Comparison of ENCODE assay signal across 11 mouse cellular contexts in genomic region chr10:25372510-25373148, GRCm38 (mm10). TPM values are rescaled to one million over a fixed set of nuclear protein-coding genes. Genes with fewer than 3 reads are reported as not detected.
DNase-seq lines count a peak whose midpoint lies in the region; ATAC-seq lines count a peak whose summit lies in the region.
"Had no signal": no experiment of that assay in that cellular context is flagged by ENCODE, and none has a peak within 500 bp of the region (broad histone marks: within the 10 kb centered on the region; RNA-seq: fewer than 3 reads in every experiment).

No protein-coding gene starts in this region.

- H3K9me3 ChIP-seq in hindbrain, embryonic 10.5 days = no peaks in the 10 kb centered on the region
- H3K9me3 ChIP-seq in hindbrain, embryonic 13.5 days = no peaks in the 10 kb centered on the region
- H3K9me3 ChIP-seq in embryonic facial prominence, embryonic 14.5 days (ENCODE audit: control insufficient read depth, low read length) = no peaks in the 10 kb centered on the region
- no peaks in the 10 kb centered on the region for H3K9me3 ChIP-seq in limb, embryonic 12.5 days
- no peaks in the 10 kb centered on the region for H3K9me3 ChIP-seq in midbrain, embryonic 10.5 days (replicated peaks)
- H3K9me3 ChIP-seq: neural tube, embryonic 12.5 days had no signal

- ATAC-seq in hindbrain, embryonic 13.5 days (ENCODE audit: low FRiP score) = no peak
- peak; percentile 53 for ATAC-seq in embryonic facial prominence, embryonic 14.5 days (ENCODE audit: low read depth)
- ATAC-seq in limb, embryonic 12.5 days (ENCODE audit: insufficient number of reproducible peaks, insufficient read depth, low FRiP score, low TSS enrichment, low read depth) = peak; percentile 66; the same call in 1 of the 2 replicates

- H3K4me2 ChIP-seq in hindbrain, embryonic 13.5 days = no peak overlapping the region
- H3K4me2 ChIP-seq in embryonic facial prominence, embryonic 14.5 days (ENCODE audit: low read depth, low read length) = peak overlapping the region; percentile 29
- peak overlapping the region; percentile 43 for H3K4me2 ChIP-seq in limb, embryonic 12.5 days
- H3K4me2 ChIP-seq: neural tube, embryonic 12.5 days had no signal

- peaks cover 29% of the 10 kb centered on the region for H3K4me1 ChIP-seq in hindbrain, embryonic 10.5 days (replicated peaks)
- peaks cover 10% of the 10 kb centered on the region for H3K4me1 ChIP-seq in hindbrain, embryonic 13.5 days (replicated peaks)
- H3K4me1 ChIP-seq in embryonic facial prominence, embryonic 14.5 days (ENCODE audit: control insufficient read depth, insufficient read depth, low read length) = peaks cover 58% of the 10 kb centered on the region
- H3K4me1 ChIP-seq in limb, embryonic 12.5 days (replicated peaks) = peaks cover 66% of the 10 kb centered on the region
- peaks cover 28% of the 10 kb centered on the region for H3K4me1 ChIP-seq in midbrain, embryonic 10.5 days

- no peak overlapping the region for H3K9ac ChIP-seq in hindbrain, embryonic 13.5 days
- no peak overlapping the region for H3K9ac ChIP-seq in embryonic facial prominence, embryonic 14.5 days (ENCODE audit: low read depth, low read length)
- H3K9ac ChIP-seq in limb, embryonic 12.5 days (replicated peaks) = no peak overlapping the region
- H3K9ac ChIP-seq: liver, embryonic 14.5 days; neural tube, embryonic 12.5 days had no signal

- peak; percentile 21 for DNase-seq in hindbrain, embryonic 10.5 days (ENCODE audit: low spot score)
- DNase-seq in adipocyte (ENCODE audit: low spot score) = peak; percentile 70
- DNase-seq in embryonic facial prominence, embryonic 14.5 days (ENCODE audit: low spot score) = peak; percentile 91
- no peak for DNase-seq in testis, postnatal 10 days (ENCODE audit: low spot score)
- DNase-seq in midbrain, embryonic 10.5 days (ENCODE audit: low spot score) = no peak
- DNase-seq: kidney, postnatal 36 days had no signal

- peaks cover 3% of the 10 kb centered on the region; the same call in 1 of the 2 replicates for H3K36me3 ChIP-seq in hindbrain, embryonic 10.5 days
- no peaks in the 10 kb centered on the region for H3K36me3 ChIP-seq in hindbrain, embryonic 13.5 days
- H3K36me3 ChIP-seq in embryonic facial prominence, embryonic 14.5 days (ENCODE audit: control insufficient read depth, insufficient read depth, low read length) = peaks cover 6% of the 10 kb centered on the region
- peaks cover 5% of the 10 kb centered on the region for H3K36me3 ChIP-seq in limb, embryonic 12.5 days
- H3K36me3 ChIP-seq in midbrain, embryonic 10.5 days = peaks cover 5% of the 10 kb centered on the region; the same call in 1 of the 2 replicates
- H3K36me3 ChIP-seq: neural tube, embryonic 12.5 days had no signal

- H3K27me3 ChIP-seq in hindbrain, embryonic 10.5 days (ENCODE audit: insufficient read depth, poor library complexity, severe bottlenecking) = no peaks in the 10 kb centered on the region
- H3K27me3 ChIP-seq in hindbrain, embryonic 13.5 days = no peaks in the 10 kb centered on the region
- H3K27me3 ChIP-seq in embryonic facial prominence, embryonic 14.5 days (replicated peaks; ENCODE audit: control insufficient read depth, insufficient read depth, low read length) = no peaks in the 10 kb centered on the region
- no peaks in the 10 kb centered on the region for H3K27me3 ChIP-seq in limb, embryonic 12.5 days
- no peaks in the 10 kb centered on the region for H3K27me3 ChIP-seq in midbrain, embryonic 10.5 days (ENCODE audit: low read depth, poor library complexity, severe bottlenecking)
- H3K27me3 ChIP-seq: neural tube, embryonic 12.5 days; Patski had no signal

- H3K27ac ChIP-seq in hindbrain, embryonic 10.5 days = peak overlapping the region; percentile 25; the same call in 1 of the 2 replicates
- H3K27ac ChIP-seq in hindbrain, embryonic 13.5 days = no peak overlapping the region; the same call in 1 of the 2 replicates
- peak overlapping the region; percentile 84 for H3K27ac ChIP-seq in embryonic facial prominence, embryonic 14.5 days (replicated peaks; ENCODE audit: low read depth, low read length)
- peak overlapping the region; percentile 90 for H3K27ac ChIP-seq in limb, embryonic 12.5 days
- H3K27ac ChIP-seq in midbrain, embryonic 10.5 days (replicated peaks) = no peak overlapping the region; the same call in 1 of the 2 replicates
- H3K27ac ChIP-seq: liver, embryonic 14.5 days; neural tube, embryonic 12.5 days had no signal

- WGBS in hindbrain, embryonic 10.5 days = 52% methylated on average over 10 of the region's 10 CpGs
- WGBS in hindbrain, embryonic 13.5 days = 46% methylated on average over 10 of the region's 10 CpGs
- 18% methylated on average over 10 of the region's 10 CpGs for WGBS in embryonic facial prominence, embryonic 14.5 days
- 10% methylated on average over 10 of the region's 10 CpGs for WGBS in limb, embryonic 12.5 days
- 64% methylated on average over 10 of the region's 10 CpGs for WGBS in midbrain, embryonic 10.5 days

- H3K4me3 ChIP-seq in hindbrain, embryonic 10.5 days = no peak overlapping the region
- no peak overlapping the region for H3K4me3 ChIP-seq in hindbrain, embryonic 13.5 days
- H3K4me3 ChIP-seq in embryonic facial prominence, embryonic 14.5 days (ENCODE audit: low read depth, low read length) = no peak overlapping the region
- no peak overlapping the region for H3K4me3 ChIP-seq in limb, embryonic 12.5 days (replicated peaks)
- H3K4me3 ChIP-seq in midbrain, embryonic 10.5 days = no peak overlapping the region
- H3K4me3 ChIP-seq: neural tube, embryonic 12.5 days had no signal

RNA-seq across cellular contexts. Expression of gene Epb41l2, which starts 13.0 kb away (rescaled TPM):
- polyA plus RNA-seq in hindbrain, embryonic 10.5 days (2016; fragmentation: Nextera tagmentation; extraction: Ambion mirVana) = 33.8 and 40.5 TPM in 2 replicates
- 23.7 and 24.9 TPM in 2 replicates for polyA plus RNA-seq in hindbrain, embryonic 13.5 days (2015; fragmentation: Nextera tagmentation; extraction: Ambion mirVana)
- polyA plus RNA-seq in embryonic facial prominence, embryonic 14.5 days (2014; fragmentation: Nextera tagmentation; extraction: Ambion mirVana) = 86.7 and 90.3 TPM in 2 replicates
- polyA plus RNA-seq in limb, embryonic 12.5 days (2016; fragmentation: Nextera tagmentation; extraction: Ambion mirVana) = 106 and 111 TPM in 2 replicates
- 43.2 and 47.5 TPM in 2 replicates for polyA plus RNA-seq in midbrain, embryonic 10.5 days (2016; fragmentation: Nextera tagmentation; extraction: Ambion mirVana)

Comparison
In these comparisons a context has a peak if more than half of its experiments do, and no peak if none do; other contexts are left out.
1. H3K27ac ChIP-seq: peak in hindbrain, embryonic 10.5 days (single experiment), embryonic facial prominence, embryonic 14.5 days (single experiment) and limb, embryonic 12.5 days (single experiment); none in hindbrain, embryonic 13.5 days (single experiment) and midbrain, embryonic 10.5 days (single experiment).
2. DNase-seq: peak in hindbrain, embryonic 10.5 days (single experiment), adipocyte (single experiment) and embryonic facial prominence, embryonic 14.5 days (single experiment); none in testis, postnatal 10 days (single experiment) and midbrain, embryonic 10.5 days (single experiment).